Mouse (Mus musculus) ES-E14 (cell line): ENCODE results near the gene Zdhhc8.

ENCODE experiments used
- HCFC1 ChIP-seq: IDR thresholded peaks from 2 replicates; pipeline ENCODE4 v1.6.1; 2012; ENCODE audit warnings: low read length, inconsistent platforms, borderline replicate concordance; ENCODE audit not compliant: insufficient read depth
- ZC3H11A ChIP-seq: IDR thresholded peaks from 2 replicates; pipeline ENCODE4 v1.6.1; 2012; ENCODE audit warnings: low read depth, mild to moderate bottlenecking, inconsistent platforms, low read length, borderline replicate concordance
- ZNF384 ChIP-seq: IDR thresholded peaks from 2 replicates; pipeline ENCODE4 v1.6.1; 2012; ENCODE audit warnings: low read depth, low read length, inconsistent platforms

DNA sequence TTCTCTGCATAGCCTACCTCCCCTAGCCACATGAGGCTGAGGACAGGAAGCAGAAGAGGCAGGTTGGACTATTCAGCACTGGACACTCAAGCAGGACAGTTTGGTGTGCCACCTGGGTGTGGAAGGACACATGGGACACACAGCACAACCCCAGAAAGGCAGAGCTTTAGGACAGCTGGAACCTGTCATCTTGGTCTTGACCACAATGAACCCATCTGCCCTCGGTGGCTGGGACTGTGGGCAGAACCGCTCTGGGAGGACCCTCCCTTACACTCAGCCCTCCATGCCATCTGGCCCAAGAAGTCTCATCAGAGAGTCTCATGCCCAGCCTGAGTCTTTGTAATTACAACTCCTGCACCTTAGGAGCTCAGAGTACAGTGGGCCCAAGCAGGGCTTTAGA is 34.9 kb downstream of the Zdhhc8 start:
- no peak for TF ChIP-seq HCFC1
- no peak for TF ChIP-seq ZC3H11A
- no peak for TF ChIP-seq ZNF384
